Mouse (Mus musculus) embryo, embryonic 11 days (tissue): ENCODE data around the gene Fntb.

ENCODE experiments used
- DNase-seq: peaks from one replicate; pipeline ENCODE4 v3.0.0-alpha.2; 2015

Fntb gene

GRCm38 (mm10) chr12:76889404-76890184 is 124.2 kb downstream of the Fntb start:
- no peak for DNase-seq

- DNase-seq, result no peak
Measured at GRCm38 (mm10) chr12:76891160-76891559, 125.8 kb downstream of the Fntb start.

GRCm38 (mm10) chr12:76892910-76893695 is 127.7 kb downstream of the Fntb start:
- no peak for DNase-seq

GRCm38 (mm10) chr12:76894792-76895559 is 129.6 kb downstream of the Fntb start:
- DNase-seq, result no peak

- DNase-seq, result peak; percentile 43
Measured at GRCm38 (mm10) chr12:76895777-76896176, 130.4 kb downstream of the Fntb start.

GRCm38 (mm10) chr12:76896566-76896965 is 131.2 kb downstream of the Fntb start:
- no peak for DNase-seq

GRCm38 (mm10) chr12:76897006-76897405 is 131.6 kb downstream of the Fntb start:
- no peak for DNase-seq

GRCm38 (mm10) chr12:76898141-76898540 is 132.8 kb downstream of the Fntb start:
- DNase-seq, result no peak

GRCm38 (mm10) chr12:76899261-76899975 is 134.0 kb downstream of the Fntb start:
- DNase-seq, result no peak

GRCm38 (mm10) chr12:76901508-76902294 is 136.3 kb downstream of the Fntb start:
- no peak for DNase-seq

GRCm38 (mm10) chr12:76906278-76906677 is 140.9 kb downstream of the Fntb start:
- no peak for DNase-seq

GRCm38 (mm10) chr12:76909218-76909617 is 143.8 kb downstream of the Fntb start:
- no peak for DNase-seq

- no peak for DNase-seq
Measured at GRCm38 (mm10) chr12:76910258-76910940, 145.0 kb downstream of the Fntb start.

- DNase-seq, result no peak
Measured at GRCm38 (mm10) chr12:76911171-76911726, 145.9 kb downstream of the Fntb start.

GRCm38 (mm10) chr12:76912193-76912592 is 146.8 kb downstream of the Fntb start:
- no peak for DNase-seq

- DNase-seq, result no peak
Measured at GRCm38 (mm10) chr12:76916163-76916562, 150.8 kb downstream of the Fntb start.

GRCm38 (mm10) chr12:76918113-76918512 is 152.7 kb downstream of the Fntb start:
- DNase-seq, result no peak

GRCm38 (mm10) chr12:76918855-76919254 is 153.5 kb downstream of the Fntb start:
- DNase-seq, result no peak

GRCm38 (mm10) chr12:76920398-76920797 is 155.0 kb downstream of the Fntb start:
- no peak for DNase-seq

- no peak for DNase-seq
Measured at GRCm38 (mm10) chr12:76920990-76921389, 155.6 kb downstream of the Fntb start.

- no peak for DNase-seq
Measured at GRCm38 (mm10) chr12:76923118-76923517, 157.7 kb downstream of the Fntb start.
